Mouse (Mus musculus) lung, postnatal 14 days (tissue): ENCODE data around the gene Clec2d.
"Not testable (repeated sequence)": the region's sequence is repeated elsewhere in the genome, so short reads cannot be mapped to it uniquely, and the experiment has no call there.

Experiments
- DNase-seq: peaks from one replicate; pipeline ENCODE4 v3.0.0; 2021

The Clec2d gene

DNA sequence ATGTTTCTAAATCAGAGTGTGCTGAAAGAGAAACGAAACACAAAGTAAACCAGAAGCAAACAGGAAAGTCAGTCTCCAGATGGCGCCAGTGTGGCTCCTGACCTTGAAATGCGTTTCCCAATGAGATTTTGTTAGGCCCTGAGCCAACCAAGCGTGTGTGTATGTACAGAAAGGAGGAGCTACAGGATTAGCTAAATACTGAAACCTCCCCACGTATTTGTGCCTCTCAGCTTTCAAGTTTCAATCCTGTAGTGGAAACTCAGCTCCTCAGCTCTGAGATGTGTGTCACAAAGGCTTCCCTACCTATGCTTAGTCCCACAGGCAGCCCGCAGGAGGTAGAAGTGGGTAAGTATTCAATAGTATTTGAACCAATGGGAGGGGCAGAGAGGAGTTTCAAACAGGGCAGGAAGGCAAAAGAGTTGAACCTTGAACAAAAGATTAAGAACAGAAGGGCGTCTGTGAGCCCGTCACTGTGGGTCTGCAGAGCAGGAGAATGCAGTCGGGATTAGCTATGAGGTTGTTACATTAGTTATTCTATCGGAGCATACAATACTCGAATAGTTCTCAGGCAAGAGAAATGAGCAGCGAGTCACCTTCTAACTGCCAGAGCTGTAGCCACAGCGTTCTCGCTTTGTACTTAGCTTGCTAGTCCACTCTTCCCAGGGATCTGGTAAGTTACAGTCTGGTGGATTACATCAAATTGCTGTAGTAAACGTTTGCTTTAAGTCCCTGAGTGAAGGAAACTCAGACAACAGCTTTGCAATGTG, at the start of gene Clec2d:
TSS of gene Clec2d (plus strand) at position 213 of the 767 bp plus-strand sequence.
- peak; percentile 87 for DNase-seq

GRCm38 (mm10) chr6:129132604-129133341, 47.6 kb upstream of the Clec2d start:
- DNase-seq, result no peak

DNA sequence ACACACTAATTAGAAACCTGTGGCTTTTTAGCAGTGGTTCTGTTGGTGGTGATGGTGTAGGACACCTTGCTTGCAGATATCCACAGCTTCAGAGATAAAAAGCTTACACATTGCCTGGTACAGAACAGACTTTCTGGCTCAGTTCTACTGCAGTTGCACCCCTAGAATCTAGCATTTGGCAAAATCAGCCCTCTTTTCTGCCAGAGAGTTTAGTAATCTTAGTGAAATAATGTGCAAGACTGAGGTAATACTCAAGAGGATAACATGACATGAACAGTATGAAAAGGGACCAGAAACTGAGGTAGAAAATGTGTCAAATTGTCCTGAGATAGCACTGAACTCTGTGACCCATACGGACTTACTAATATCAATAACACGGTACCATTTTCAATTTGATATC, 33.6 kb upstream of the Clec2d start:
- no peak for DNase-seq

DNA sequence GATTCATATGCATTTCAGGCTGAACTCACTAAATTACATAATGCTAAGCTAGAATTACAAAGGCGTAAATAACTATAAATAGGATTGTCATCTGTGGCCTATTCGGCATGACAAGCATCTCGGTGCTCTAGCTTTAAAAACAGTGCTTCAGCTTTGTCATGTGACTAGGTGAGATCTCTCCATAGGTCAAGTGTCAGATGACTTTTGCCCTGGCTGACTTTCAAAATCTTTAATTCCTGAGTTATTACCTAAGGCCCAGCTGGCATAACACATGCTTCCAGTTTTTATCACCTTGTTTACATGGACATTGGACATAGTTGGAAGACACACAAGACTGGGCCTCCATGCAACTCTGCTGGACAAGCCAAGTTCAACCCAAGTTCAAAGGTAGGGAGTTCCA, 20.3 kb upstream of the Clec2d start:
- DNase-seq, result peak; percentile 58

- no peak for DNase-seq
Measured at GRCm38 (mm10) chr6:129161136-129161535, 19.3 kb upstream of the Clec2d start.

DNA sequence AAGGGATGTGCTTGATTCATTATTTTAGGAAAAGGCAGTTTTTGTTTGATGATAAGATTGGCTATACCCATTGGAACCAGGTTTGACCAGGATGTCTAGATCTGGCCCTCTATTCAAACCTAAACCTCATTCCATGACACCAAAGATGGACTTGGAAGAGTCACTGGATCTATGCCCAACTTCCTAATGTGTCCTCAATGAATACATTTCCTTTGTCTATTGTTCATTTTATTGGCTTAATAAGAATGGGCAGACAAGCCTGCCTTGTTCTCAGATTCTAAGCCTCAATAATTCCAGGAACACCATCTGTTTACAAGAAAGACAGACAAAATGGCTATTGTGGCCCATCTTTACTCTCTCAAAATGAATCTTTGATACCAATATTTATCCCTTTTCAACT, 18.5 kb upstream of the Clec2d start:
- DNase-seq, result no peak

GRCm38 (mm10) chr6:129162587-129163159, 17.7 kb upstream of the Clec2d start:
- no peak for DNase-seq

GRCm38 (mm10) chr6:129163606-129164005, 16.8 kb upstream of the Clec2d start:
- no peak for DNase-seq

DNA sequence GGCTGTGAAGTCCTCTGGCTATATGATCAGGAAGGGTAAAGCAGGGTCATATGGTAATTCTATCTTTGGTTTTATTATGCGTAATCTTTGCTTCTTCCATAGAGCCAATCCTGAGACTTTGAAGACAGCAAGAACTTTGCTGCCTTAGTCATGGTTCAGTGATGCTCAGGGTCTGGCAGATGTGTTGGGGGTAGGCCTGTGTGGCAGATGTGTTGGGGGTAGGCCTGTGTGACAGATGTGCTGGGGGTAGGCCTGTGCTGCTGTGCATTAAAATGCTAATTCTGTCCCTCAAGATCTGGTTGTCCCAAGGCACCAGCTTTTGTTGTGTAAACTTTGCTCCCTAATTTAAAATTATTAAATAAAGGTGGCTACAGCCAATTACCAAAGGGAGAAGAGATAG, 9.5 kb upstream of the Clec2d start:
- DNase-seq, result no peak

GRCm38 (mm10) chr6:129171675-129172074, 8.7 kb upstream of the Clec2d start:
- no peak for DNase-seq

DNA sequence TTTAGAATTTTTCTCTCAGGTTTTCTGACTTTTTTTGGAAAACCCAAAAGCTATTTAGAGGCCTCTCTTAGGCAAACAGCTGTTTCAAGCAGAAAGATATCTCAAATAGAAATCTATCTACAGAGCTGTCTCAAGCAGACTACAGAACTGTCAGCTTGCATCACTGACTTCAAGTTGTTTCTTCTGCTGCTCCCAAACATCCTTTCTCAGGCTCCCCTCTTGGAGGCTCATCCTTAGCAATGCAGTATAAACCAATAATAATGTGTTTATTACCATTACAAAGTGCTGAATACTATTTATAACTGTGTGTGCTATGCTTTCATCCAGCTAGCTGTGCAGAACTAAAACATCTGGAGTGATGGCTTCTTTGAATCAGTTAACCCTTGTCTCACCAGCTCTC, 5.6 kb upstream of the Clec2d start:
- DNase-seq, result no peak

GRCm38 (mm10) chr6:129175612-129176011, 4.8 kb upstream of the Clec2d start:
- no peak for DNase-seq

DNA sequence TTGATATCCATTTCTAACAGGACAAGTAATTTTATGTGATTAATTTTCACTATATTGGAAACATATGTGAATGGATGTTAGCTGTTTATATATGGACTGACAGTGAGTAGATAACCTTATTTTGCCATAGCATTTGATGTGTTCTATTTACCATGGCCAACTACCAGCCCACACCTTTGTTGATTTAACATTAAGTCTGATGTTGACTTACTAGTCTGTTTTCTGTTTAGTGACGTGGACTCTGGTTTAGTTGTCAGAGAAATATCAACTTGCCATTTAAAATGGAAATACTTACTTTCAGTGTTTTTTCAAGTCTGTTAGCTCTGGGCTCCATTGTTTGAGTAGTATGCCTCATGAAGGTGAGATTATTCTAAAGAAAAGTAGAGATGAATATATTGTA, 3.8 kb upstream of the Clec2d start:
- DNase-seq, result no peak

DNA sequence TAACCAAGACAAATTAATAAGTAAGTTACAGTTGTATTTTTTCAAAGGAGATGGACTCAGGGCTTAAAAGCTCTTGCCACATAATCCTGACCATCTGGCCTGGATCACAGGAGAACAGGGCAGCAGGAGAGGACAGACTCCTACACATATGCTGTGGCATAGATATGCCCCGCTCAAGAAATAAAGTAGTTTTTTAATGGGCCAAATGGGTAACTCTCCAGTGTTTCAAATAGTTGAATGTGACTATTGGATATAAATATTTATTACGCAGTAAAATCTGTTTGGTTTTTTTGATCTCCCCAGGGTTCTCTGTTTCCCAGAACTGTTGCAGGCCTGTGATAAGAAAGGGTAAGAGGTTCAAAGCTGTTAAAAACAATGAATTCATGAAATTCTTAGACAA, 1.1 kb upstream of the Clec2d start:
- no peak for DNase-seq

- not testable (repeated sequence) for DNase-seq
Measured at GRCm38 (mm10) chr6:129179831-129180230, 584 bp upstream of the Clec2d start.

GRCm38 (mm10) chr6:129181249-129181648, 834 bp downstream of the Clec2d start:
- no peak for DNase-seq

GRCm38 (mm10) chr6:129181683-129182082, 1.3 kb downstream of the Clec2d start:
- DNase-seq, result peak; percentile 51

- DNase-seq, result no peak
Measured at GRCm38 (mm10) chr6:129182518-129182917, 2.1 kb downstream of the Clec2d start.

- not testable (repeated sequence) for DNase-seq
Measured at GRCm38 (mm10) chr6:129184001-129184400, 3.6 kb downstream of the Clec2d start.

DNA sequence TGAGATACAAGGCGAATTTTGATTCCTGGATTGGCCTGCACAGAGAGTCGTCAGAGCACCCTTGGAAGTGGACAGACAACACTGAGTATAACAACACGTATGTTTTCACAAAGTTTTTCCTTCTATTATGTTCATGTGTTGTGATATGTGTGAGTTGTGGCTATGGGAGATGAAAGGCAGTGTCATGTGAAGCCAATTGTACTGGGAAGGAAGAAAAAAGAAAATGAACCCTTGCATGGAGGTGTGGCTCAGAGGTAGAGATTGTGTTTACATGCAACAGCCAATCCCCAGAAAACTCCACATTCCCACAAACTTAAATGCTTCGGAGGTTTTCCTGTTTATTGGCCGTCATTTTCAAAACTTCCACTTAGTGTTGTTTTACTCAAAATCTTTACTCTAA, 4.4 kb downstream of the Clec2d start:
- no peak for DNase-seq

DNA sequence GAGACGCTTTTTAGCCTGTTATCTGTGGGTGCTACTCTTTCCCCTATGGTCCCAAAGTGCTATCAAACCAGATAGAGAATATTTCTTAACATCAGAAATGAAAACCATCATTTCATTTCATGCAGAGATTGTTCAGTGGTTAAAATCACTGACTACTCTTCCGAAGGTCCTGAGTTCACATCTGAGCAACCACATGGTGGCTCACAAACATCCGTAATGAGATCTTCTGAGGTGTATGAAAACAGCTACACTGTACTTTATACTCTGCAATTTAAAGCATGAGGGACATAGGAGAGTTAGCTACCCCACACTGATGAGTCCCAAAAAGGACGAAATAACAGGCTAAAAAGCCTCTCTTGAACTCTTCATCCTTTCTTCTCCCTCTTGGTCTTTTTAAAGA, 5.6 kb downstream of the Clec2d start:
- DNase-seq, result no peak

DNA sequence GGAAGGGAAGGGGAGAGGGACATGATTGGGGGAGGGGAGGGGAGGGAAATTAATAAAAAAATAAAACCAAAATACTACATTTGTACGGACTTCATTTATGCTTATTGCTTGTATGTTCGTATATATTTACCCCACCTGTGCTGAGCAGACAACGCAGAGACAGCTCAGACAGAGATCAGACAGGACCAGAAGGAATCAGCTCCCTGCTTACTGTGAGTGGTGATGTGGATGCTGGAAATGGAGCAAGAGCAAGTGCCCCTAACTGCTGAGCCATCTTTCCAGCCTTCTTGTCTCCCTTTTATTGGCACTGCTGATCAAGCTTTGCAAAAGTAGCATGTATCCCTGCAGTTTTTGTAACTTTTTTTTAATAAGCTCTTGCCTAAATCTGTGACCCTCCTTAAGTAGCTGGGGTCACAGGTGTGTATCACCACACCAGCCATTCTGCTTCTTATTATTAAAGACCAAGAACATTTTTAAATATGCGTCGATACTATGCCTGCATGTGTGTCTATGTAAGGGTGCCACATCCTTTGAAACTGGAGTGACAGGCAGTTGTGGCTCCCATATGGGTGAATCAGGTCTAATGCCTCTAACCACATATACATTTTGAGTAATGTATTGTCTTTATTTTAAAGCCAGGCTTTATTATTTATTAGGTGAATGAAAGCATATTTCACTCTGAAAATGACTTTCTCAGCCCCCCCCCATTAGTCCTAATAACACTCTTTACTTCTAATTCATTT, 6.2 kb downstream of the Clec2d start:
- DNase-seq, result no peak

DNA sequence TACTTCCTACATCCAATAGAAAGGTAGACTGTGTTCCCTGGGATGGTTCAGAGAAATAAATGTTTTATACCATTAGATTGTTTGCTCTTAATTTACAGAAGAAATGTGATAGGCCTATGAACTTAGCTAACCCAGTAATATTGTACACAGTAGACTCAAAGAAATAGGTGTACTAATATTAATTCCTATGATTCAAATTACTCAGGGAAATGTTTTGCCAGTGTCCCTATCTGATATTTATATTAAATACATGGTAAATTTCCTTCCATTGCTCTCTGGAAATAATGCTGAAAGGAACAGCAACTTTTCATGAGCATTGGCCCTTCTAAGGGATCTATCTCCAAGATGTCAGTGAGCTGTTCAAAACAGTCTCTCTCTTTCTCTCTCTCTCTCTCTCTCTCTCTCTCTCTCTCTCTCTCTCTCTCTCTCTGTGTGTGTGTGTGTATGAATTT, 6.8 kb downstream of the Clec2d start:
- DNase-seq, result no peak
